Mouse (Mus musculus): ENCODE results near the gene Ap3s2. TPM values are rescaled to one million over a fixed set of nuclear protein-coding genes. Genes with fewer than 3 reads are reported as not detected.
A peak's percentile ranks its signal among the peaks of the same experiment; 100 is the strongest.

The Ap3s2 gene
- total RNA-seq, 1 experiment = 11.0 TPM

DNA sequence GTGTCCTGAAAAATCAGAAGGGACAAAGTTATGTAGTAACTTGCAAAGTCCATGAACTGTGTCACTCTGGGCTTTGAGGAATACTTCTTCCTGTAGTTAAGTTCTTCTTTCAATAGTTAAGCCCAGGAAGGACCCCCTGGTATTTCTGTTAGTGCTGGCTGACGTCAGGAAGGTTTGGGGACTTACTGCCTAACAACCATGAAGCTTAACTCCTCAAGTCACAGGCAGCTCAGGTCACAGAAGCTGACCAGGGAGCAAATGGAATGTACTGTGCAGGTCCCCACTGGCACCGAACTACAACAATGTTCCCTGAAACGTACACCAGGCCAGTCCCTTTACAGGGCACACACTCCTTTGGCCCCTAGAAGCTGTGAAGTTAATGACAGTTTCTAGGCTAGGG is 25.2 kb downstream of the Ap3s2 start:
- no peak for TF ChIP-seq ZC3H11A (IDR thresholded peaks at IDR 0.05; ENCODE audit: borderline replicate concordance, low read depth, low read length)
- TF ChIP-seq ZNF384 (IDR thresholded peaks at IDR 0.05; ENCODE audit: low read depth, low read length) = no peak
- TF ChIP-seq HCFC1 (IDR thresholded peaks at IDR 0.05; ENCODE audit: borderline replicate concordance, insufficient read depth, low read length) = no peak
- no peak for TF ChIP-seq MAFK (IDR thresholded peaks at IDR 0.05; ENCODE audit: insufficient read depth, low read depth, low read length)
- no peak for TF ChIP-seq CHD2 (IDR thresholded peaks at IDR 0.05; ENCODE audit: low read depth, low read length)
- peaks cover 4 to 10% of the 10 kb centered on the region in 2 experiments; a peak in 3 of 4 replicates for H3K4me1 ChIP-seq (ENCODE audit: control insufficient read depth in 2 of 2, insufficient read depth in 2 of 2, low read length in 2 of 2, poor library complexity in 1 of 2)
- H3K9ac ChIP-seq (ENCODE audit: insufficient read depth, low read depth, low read length, poor library complexity, severe bottlenecking) = no peak overlapping the region
- no peaks in the 10 kb centered on the region for H3K9me3 ChIP-seq (ENCODE audit: control insufficient read depth, insufficient read depth, low read depth, low read length)
- in situ Hi-C loops (cut with MboI; ENCODE audit: low sequenced_read_pairs in 2 of 2, unreplicated experiment in 2 of 2) = no loop called here
- 0 out of 2 replicates have a peak, but pooled peaks cover 2% of the 10 kb centered on the region for H3K36me3 ChIP-seq (ENCODE audit: control insufficient read depth, insufficient read depth, low read length, poor library complexity, severe bottlenecking)
- DNase-seq (ENCODE audit: low read depth, low spot score) = no peak
- no peak overlapping the region for H3K4me3 ChIP-seq (ENCODE audit: insufficient read depth in 1 of 2, low read depth in 1 of 2, low read length in 2 of 2, poor library complexity in 1 of 2, severe bottlenecking in 1 of 2)
- no peak overlapping the region for H3K27ac ChIP-seq (ENCODE audit: insufficient read depth, low read depth, low read length, poor library complexity, severe bottlenecking)

DNA sequence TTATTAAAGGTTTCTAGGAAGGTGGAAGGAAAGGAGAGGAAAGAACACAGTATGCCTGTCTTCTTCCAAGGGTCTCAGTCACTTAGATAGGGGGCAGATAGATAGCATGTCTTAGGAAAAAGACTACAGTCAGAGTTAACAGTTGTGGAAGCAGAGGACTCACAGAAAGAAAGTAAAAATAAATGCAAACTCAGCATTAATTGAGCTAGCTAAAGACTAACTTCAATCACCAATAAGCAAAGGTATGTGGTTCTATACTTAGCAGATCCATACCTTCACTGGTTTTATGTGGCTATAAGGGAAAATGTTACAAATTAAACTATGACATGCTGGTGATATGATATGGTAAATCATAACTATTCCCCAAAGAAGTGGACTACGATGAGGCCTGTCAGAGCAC is 25.7 kb downstream of the Ap3s2 start:
- TF ChIP-seq ZC3H11A (IDR thresholded peaks at IDR 0.05; ENCODE audit: borderline replicate concordance, low read depth, low read length) (no peak), MAFK (IDR thresholded peaks at IDR 0.05; ENCODE audit: insufficient read depth, low read depth, low read length) (peak; percentile 95), HCFC1 (IDR thresholded peaks at IDR 0.05; ENCODE audit: borderline replicate concordance, insufficient read depth, low read length) (no peak), CHD2 (IDR thresholded peaks at IDR 0.05; ENCODE audit: low read depth, low read length) (no peak), ZNF384 (IDR thresholded peaks at IDR 0.05; ENCODE audit: low read depth, low read length) (no peak)
- Histone ChIP-seq H3K4me1 (ENCODE audit: control insufficient read depth in 2 of 2, insufficient read depth in 2 of 2, low read length in 2 of 2, poor library complexity in 1 of 2) (peaks cover 4 to 11% of the 10 kb centered on the region in 2 experiments; a peak in 3 of 4 replicates), H3K36me3 (ENCODE audit: control insufficient read depth, insufficient read depth, low read length, poor library complexity, severe bottlenecking) (0 out of 2 replicates have a peak, but pooled peaks cover 4% of the 10 kb centered on the region), H3K9me3 (ENCODE audit: control insufficient read depth, insufficient read depth, low read depth, low read length) (no peaks in the 10 kb centered on the region), H3K27ac (ENCODE audit: insufficient read depth, low read depth, low read length, poor library complexity, severe bottlenecking) (no peak overlapping the region), H3K4me3 (ENCODE audit: insufficient read depth in 1 of 2, low read depth in 1 of 2, low read length in 2 of 2, poor library complexity in 1 of 2, severe bottlenecking in 1 of 2) (no peak overlapping the region), H3K9ac (ENCODE audit: insufficient read depth, low read depth, low read length, poor library complexity, severe bottlenecking) (no peak overlapping the region)
- no peak for DNase-seq (ENCODE audit: low read depth, low spot score)
- in situ Hi-C loops (cut with MboI; ENCODE audit: low sequenced_read_pairs in 2 of 2, unreplicated experiment in 2 of 2) = no loop called here

DNA sequence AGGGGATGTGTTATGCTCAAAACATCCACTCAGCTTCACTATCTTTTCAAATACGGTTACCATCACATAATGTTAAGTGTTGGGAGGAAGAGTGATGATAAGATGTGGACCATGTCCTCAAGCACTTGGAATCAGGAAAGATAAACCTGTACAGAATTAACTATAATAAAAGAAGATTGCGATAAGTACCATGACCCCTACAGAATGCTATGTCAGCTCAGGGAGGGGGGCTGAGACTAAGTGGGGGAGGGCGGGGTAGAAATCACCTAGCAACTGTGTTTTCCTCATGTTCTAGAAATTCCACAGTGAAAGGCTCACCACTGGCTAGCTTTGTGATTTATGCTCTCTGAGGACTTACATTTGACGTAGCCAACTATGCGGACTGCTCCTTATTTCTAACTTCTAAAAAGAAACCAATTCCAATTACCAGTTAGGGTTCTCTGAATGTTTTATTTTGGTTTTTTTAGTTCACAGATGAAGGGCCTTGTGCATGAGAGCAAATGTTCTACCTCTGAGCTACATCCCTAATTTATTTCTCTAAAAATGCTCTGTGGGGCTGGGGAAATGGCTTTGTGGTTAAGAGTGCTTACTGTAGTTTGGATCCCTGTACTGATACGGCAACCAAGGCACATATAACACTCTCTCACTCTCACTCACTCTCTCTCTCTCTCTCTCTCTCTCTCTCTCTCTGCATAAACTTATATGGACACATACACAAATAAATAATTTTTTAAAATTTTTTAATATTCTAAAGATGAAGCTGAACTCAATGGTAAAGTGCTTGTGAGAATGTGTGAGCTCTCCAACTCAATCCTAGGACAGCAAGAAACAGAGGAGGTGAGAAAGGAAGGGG is 27.6 kb downstream of the Ap3s2 start:
- no peak overlapping the region for H3K4me3 ChIP-seq (ENCODE audit: insufficient read depth in 1 of 2, low read depth in 1 of 2, low read length in 2 of 2, poor library complexity in 1 of 2, severe bottlenecking in 1 of 2)
- peaks cover 3 to 11% of the 10 kb centered on the region in 2 experiments; a peak in 3 of 4 replicates for H3K4me1 ChIP-seq (ENCODE audit: control insufficient read depth in 2 of 2, insufficient read depth in 2 of 2, low read length in 2 of 2, poor library complexity in 1 of 2)
- H3K9me3 ChIP-seq (ENCODE audit: control insufficient read depth, insufficient read depth, low read depth, low read length) = no peaks in the 10 kb centered on the region
- H3K9ac ChIP-seq (ENCODE audit: insufficient read depth, low read depth, low read length, poor library complexity, severe bottlenecking) = no peak overlapping the region
- TF ChIP-seq ZNF384 (IDR thresholded peaks at IDR 0.05; ENCODE audit: low read depth, low read length) (no peak), CHD2 (IDR thresholded peaks at IDR 0.05; ENCODE audit: low read depth, low read length) (no peak), MAFK (IDR thresholded peaks at IDR 0.05; ENCODE audit: insufficient read depth, low read depth, low read length) (no peak), HCFC1 (IDR thresholded peaks at IDR 0.05; ENCODE audit: borderline replicate concordance, insufficient read depth, low read length) (no peak), ZC3H11A (IDR thresholded peaks at IDR 0.05; ENCODE audit: borderline replicate concordance, low read depth, low read length) (no peak)
- DNase-seq (ENCODE audit: low read depth, low spot score) = no peak
- H3K27ac ChIP-seq (ENCODE audit: insufficient read depth, low read depth, low read length, poor library complexity, severe bottlenecking) = no peak overlapping the region
- 0 out of 2 replicates have a peak, but pooled peaks cover 4% of the 10 kb centered on the region for H3K36me3 ChIP-seq (ENCODE audit: control insufficient read depth, insufficient read depth, low read length, poor library complexity, severe bottlenecking)
- in situ Hi-C loops (cut with MboI; ENCODE audit: low sequenced_read_pairs in 2 of 2, unreplicated experiment in 2 of 2) = no loop called here

DNA sequence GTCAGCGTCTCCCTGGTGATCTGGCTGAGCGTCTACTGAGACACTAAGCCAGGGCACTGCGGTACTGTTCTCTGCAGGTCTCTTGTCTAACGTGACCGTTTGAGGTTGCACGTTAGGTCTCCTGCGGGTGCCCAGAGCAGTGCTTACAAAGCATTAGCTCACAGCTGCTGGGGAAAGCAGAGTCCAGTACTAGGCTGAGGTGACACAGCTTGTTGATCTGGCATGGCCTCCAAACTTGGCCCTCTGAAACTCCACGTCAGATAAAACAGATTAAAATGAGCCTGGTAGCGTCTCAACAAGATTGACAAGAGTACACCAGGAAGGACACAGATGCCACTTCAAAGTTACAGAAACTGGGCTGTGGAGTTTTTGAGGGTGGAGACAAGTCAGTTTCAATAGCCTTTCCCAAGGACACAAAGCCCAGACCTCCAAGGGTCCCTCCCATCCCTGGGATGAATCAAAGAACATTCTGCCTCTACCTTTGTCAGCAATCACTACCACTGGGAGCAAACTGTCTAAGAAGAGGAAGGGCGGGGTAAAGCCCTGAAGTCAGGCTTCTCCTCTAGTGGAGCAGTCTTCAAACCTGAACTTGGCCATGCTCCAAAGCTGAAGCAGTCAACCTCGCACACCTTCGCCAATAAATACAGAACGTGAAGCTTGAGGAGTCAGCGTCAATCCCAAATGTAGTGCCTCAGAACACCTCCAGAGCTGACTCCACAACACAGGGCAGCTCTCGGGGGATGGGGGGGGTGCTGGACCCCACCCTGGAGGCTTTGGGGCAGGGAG is 29.8 kb downstream of the Ap3s2 start:
- Histone ChIP-seq H3K9ac (ENCODE audit: insufficient read depth, low read depth, low read length, poor library complexity, severe bottlenecking) (no peak overlapping the region), H3K4me3 (ENCODE audit: insufficient read depth in 1 of 2, low read depth in 1 of 2, low read length in 2 of 2, poor library complexity in 1 of 2, severe bottlenecking in 1 of 2) (no peak overlapping the region), H3K4me1 (ENCODE audit: control insufficient read depth in 2 of 2, insufficient read depth in 2 of 2, low read length in 2 of 2, poor library complexity in 1 of 2) (peaks cover 3 to 11% of the 10 kb centered on the region in 2 experiments; a peak in 3 of 4 replicates), H3K9me3 (ENCODE audit: control insufficient read depth, insufficient read depth, low read depth, low read length) (no peaks in the 10 kb centered on the region), H3K27ac (ENCODE audit: insufficient read depth, low read depth, low read length, poor library complexity, severe bottlenecking) (peak overlapping the region; percentile 48; the same call in 1 of the 2 replicates), H3K36me3 (ENCODE audit: control insufficient read depth, insufficient read depth, low read length, poor library complexity, severe bottlenecking) (0 out of 2 replicates have a peak, but pooled peaks cover 4% of the 10 kb centered on the region)
- TF ChIP-seq ZNF384 (IDR thresholded peaks at IDR 0.05; ENCODE audit: low read depth, low read length) (no peak), ZC3H11A (IDR thresholded peaks at IDR 0.05; ENCODE audit: borderline replicate concordance, low read depth, low read length) (no peak), MAFK (IDR thresholded peaks at IDR 0.05; ENCODE audit: insufficient read depth, low read depth, low read length) (no peak), HCFC1 (IDR thresholded peaks at IDR 0.05; ENCODE audit: borderline replicate concordance, insufficient read depth, low read length) (no peak), CHD2 (IDR thresholded peaks at IDR 0.05; ENCODE audit: low read depth, low read length) (no peak)
- in situ Hi-C loops (cut with MboI; ENCODE audit: low sequenced_read_pairs in 2 of 2, unreplicated experiment in 2 of 2) = no loop called here
- peak; percentile 57 for DNase-seq (ENCODE audit: low read depth, low spot score)
